18 mouse cellular contexts compared by ENCODE assay signal in the genomic region with DNA sequence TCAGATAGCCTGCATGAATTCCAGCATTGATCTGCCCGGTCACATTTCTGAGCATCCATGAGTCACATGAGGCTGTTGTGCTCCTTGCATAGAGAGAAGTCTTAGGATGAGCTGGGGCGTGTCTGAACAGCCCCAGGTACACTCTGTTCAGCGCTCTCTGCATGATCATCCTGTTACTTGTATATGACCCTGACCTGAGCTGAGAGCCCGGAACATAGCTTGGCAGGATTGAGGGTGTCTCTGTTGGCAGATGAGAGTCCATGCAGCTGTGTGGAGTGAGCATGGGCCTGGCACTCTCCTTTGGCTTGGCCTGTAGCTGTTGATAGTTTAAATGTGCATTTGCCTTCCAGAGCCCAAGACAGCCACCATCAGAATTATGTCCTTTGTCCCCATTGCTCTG. TPM values are rescaled to one million over a fixed set of nuclear protein-coding genes. Genes with fewer than 3 reads are reported as not detected.
DNase-seq lines count a peak whose midpoint lies in the region; ATAC-seq and TF ChIP-seq lines count a peak whose summit lies in the region.
"Had no signal": no experiment of that assay in that cellular context is flagged by ENCODE, and none has a peak within 500 bp of the region (broad histone marks: within the 10 kb centered on the region; RNA-seq: fewer than 3 reads in every experiment).

No protein-coding gene starts in this region.

- H3K27ac ChIP-seq in kidney, postnatal 0 days: no peak overlapping the region
- H3K27ac ChIP-seq: embryonic facial prominence, embryonic 12.5 days; forebrain, embryonic 15.5 days; hindbrain, embryonic 15.5 days had no signal

- H3K27me3 ChIP-seq in kidney, postnatal 0 days (ENCODE audit: insufficient read depth, low read length): no peaks in the 10 kb centered on the region
- H3K27me3 ChIP-seq: embryonic facial prominence, embryonic 12.5 days; forebrain, embryonic 15.5 days; heart, embryonic 12.5 days; hindbrain, embryonic 15.5 days; Patski had no signal

- no peak for TF ChIP-seq CTCF in kidney, postnatal 0 days (IDR thresholded peaks at IDR 0.05; ENCODE audit: low read depth)

- peaks cover 21% of the 10 kb centered on the region; the same call in 1 of the 2 replicates for H3K4me1 ChIP-seq in kidney, postnatal 0 days (replicated peaks; ENCODE audit: insufficient read depth, low read length)
- H3K4me1 ChIP-seq: forebrain, embryonic 15.5 days; hindbrain, embryonic 15.5 days had no signal

- H3K9me3 ChIP-seq in kidney, postnatal 0 days (replicated peaks; ENCODE audit: low read length): no peaks in the 10 kb centered on the region; the same call in 1 of the 2 replicates
- H3K9me3 ChIP-seq: embryonic facial prominence, embryonic 12.5 days; forebrain, embryonic 15.5 days; heart, embryonic 12.5 days; hindbrain, embryonic 15.5 days had no signal

- WGBS in kidney, postnatal 0 days: 68% methylated on average over 4 of the region's 4 CpGs

- H3K36me3 ChIP-seq in kidney, postnatal 0 days (ENCODE audit: insufficient read depth, low read length): 0 out of 2 replicates have a peak, but pooled peaks cover 3% of the 10 kb centered on the region
- H3K36me3 ChIP-seq: forebrain, embryonic 15.5 days; hindbrain, embryonic 15.5 days had no signal

- peak; percentile 16 for DNase-seq in adrenal gland, postnatal 14 days
- DNase-seq in adrenal gland, adult 8-10 months: no peak
- DNase-seq in heart, adult 11 months: peak; percentile 92
- no peak for DNase-seq in heart, postnatal 4 days
- DNase-seq in kidney, postnatal 0 days (ENCODE audit: low spot score): no peak
- DNase-seq in kidney, adult 18-20 months: no peak
- peak; percentile 19 for DNase-seq in testis, postnatal 14 days (ENCODE audit: low spot score)
- DNase-seq in testis, postnatal 10 days (ENCODE audit: low spot score): no peak
- DNase-seq: adrenal gland, adult 2 months; cerebellum, adult 11-12 months; cerebellum, adult 9-10 months; cerebellum, postnatal 25 days had no signal

- peak; percentile 11; the same call in 1 of the 2 replicates for ATAC-seq in kidney, postnatal 0 days (replicated peaks; ENCODE audit: low FRiP score, low read depth)
- ATAC-seq: activated CD4-positive, CD25-positive, alpha-beta regulatory T cell, adult 4 months; forebrain, embryonic 15.5 days; Patski had no signal

- no peak overlapping the region for H3K9ac ChIP-seq in kidney, postnatal 0 days (ENCODE audit: low read depth, low read length)
- H3K9ac ChIP-seq: embryonic facial prominence, embryonic 12.5 days; forebrain, embryonic 15.5 days; heart, embryonic 12.5 days; hindbrain, embryonic 15.5 days had no signal

- no peak overlapping the region for H3K4me2 ChIP-seq in kidney, postnatal 0 days (ENCODE audit: low read length)
- H3K4me2 ChIP-seq: embryonic facial prominence, embryonic 12.5 days; forebrain, embryonic 15.5 days; heart, embryonic 12.5 days; hindbrain, embryonic 15.5 days had no signal

- no peak overlapping the region for H3K4me3 ChIP-seq in kidney, postnatal 0 days (replicated peaks; ENCODE audit: low read depth, low read length)
- H3K4me3 ChIP-seq: embryonic facial prominence, embryonic 12.5 days; forebrain, embryonic 15.5 days; heart, embryonic 12.5 days; hindbrain, embryonic 15.5 days had no signal

RNA-seq across cellular contexts. Expression of a gene that starts 50.4 kb away (rescaled TPM):
- total RNA-seq in adrenal gland, postnatal 14 days (2021): 24.6 and 28.0 TPM in 2 replicates
- 10 to 100 TPM; 30.3 to 36.2 (median 32.6) TPM for total RNA-seq in adrenal gland, adult 8-10 months (2022)
- 10 to 100 TPM; 17.7 to 19.8 TPM for total RNA-seq in heart, postnatal 4 days (2021)
- polyA plus RNA-seq in kidney, postnatal 0 days (2015; fragmentation: Nextera tagmentation; extraction: Ambion mirVana): 10.8 and 12.6 TPM in 2 replicates

Comparison
In these comparisons a context has a peak if more than half of its experiments do, and no peak if none do; other contexts are left out.
1. DNase-seq: peak in adrenal gland, postnatal 14 days (single experiment), heart, adult 11 months (single experiment) and testis, postnatal 14 days (single experiment); none in adrenal gland, adult 8-10 months (single experiment), heart, postnatal 4 days (single experiment), kidney, postnatal 0 days (single experiment), kidney, adult 18-20 months (single experiment) and testis, postnatal 10 days (single experiment).